Mouse (Mus musculus) cerebellum, adult 2 months (tissue): ENCODE measurements at regions not wholly inside any gene's neighbourhood (a gene's known extent, or its start where the extent isn't known, plus 50 kb on each side); places are given as distances from the start of the nearest gene placed in this dataset.

Experiments
- CTCF ChIP-seq: fragments of 200-500 bp; IDR thresholded peaks from 2 replicates; pipeline ENCODE4 v1.5.1; 2011; ENCODE audit warnings: low read depth, mild to moderate bottlenecking, control low read depth, low read length, moderate library complexity, borderline replicate concordance; ENCODE audit not compliant: insufficient read depth
- POLR2A ChIP-seq: fragments of 200-500 bp; IDR thresholded peaks from 2 replicates; pipeline ENCODE4 v1.6.1; 2011; ENCODE audit warnings: low read length, control low read depth, borderline replicate concordance; ENCODE audit not compliant: insufficient read depth

- TF ChIP-seq POLR2A (no peak), CTCF (no peak)
These were observed 59.2 kb upstream of the Rpl36-ps4 start for GRCm38 (mm10) chr17:87861587-87861986.
